Mouse (Mus musculus) ovary, postnatal 10 days (tissue): Measurements from ENCODE around the gene Vav3.

Source experiments
- DNase-seq: peaks from one replicate; pipeline ENCODE4 v3.0.0; 2022; ENCODE audit warnings: low spot score

Vav3 gene

GRCm38 (mm10) chr3:109690566-109690965 lies 350.1 kb downstream of the Vav3 start:
- DNase-seq = no peak

GRCm38 (mm10) chr3:109692613-109693012 lies 352.2 kb downstream of the Vav3 start:
- no peak for DNase-seq

- no peak for DNase-seq
Observed at GRCm38 (mm10) chr3:109701301-109701700, 360.8 kb downstream of the Vav3 start.

GRCm38 (mm10) chr3:109707786-109708460 lies 367.5 kb downstream of the Vav3 start:
- no peak for DNase-seq

DNA sequence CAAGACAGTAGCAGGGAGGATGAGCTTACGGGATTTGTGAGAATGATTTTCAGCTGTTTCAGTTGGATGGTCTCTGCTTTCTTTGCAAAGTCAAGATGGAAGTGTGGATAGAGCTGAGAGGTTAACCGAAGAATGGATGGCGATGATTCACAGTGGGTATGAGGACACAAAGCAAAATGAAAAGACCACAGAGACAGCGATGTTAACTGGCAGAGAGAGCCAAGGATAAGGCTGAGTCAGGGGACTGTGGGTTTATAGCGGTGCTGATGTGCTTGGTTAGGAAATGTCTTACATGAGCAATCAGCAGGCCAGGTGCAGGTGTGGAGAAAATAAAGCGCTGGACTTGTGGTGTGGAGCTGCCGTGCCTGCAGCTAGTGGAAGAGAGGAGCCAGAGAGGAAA lies 371.3 kb downstream of the Vav3 start:
- no peak for DNase-seq

DNA sequence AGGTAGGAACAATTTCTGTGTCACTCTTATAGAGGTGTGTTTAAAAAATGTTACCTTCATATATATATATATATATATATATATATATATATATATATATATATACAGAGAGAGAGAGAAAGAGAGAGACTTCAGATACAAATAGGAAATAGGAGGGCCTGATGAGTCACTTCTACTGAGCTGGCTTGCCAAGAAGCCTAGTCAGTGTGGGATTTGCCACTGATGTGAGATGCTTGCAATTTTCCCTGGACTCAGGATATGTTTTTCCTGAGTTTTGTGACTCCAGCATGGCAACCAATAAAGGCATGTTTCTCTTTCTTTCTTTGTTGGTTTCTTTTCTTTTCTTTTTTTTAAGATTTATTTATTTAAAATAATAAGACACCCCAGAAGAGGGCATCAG lies 374.0 kb downstream of the Vav3 start:
- no peak for DNase-seq

- DNase-seq = no peak
Observed at GRCm38 (mm10) chr3:109721753-109722152, 381.3 kb downstream of the Vav3 start.

- DNase-seq = no peak
Observed at GRCm38 (mm10) chr3:109726776-109727175, 386.3 kb downstream of the Vav3 start.

- no peak for DNase-seq
Observed at GRCm38 (mm10) chr3:109731592-109732230, 391.3 kb downstream of the Vav3 start.

DNA sequence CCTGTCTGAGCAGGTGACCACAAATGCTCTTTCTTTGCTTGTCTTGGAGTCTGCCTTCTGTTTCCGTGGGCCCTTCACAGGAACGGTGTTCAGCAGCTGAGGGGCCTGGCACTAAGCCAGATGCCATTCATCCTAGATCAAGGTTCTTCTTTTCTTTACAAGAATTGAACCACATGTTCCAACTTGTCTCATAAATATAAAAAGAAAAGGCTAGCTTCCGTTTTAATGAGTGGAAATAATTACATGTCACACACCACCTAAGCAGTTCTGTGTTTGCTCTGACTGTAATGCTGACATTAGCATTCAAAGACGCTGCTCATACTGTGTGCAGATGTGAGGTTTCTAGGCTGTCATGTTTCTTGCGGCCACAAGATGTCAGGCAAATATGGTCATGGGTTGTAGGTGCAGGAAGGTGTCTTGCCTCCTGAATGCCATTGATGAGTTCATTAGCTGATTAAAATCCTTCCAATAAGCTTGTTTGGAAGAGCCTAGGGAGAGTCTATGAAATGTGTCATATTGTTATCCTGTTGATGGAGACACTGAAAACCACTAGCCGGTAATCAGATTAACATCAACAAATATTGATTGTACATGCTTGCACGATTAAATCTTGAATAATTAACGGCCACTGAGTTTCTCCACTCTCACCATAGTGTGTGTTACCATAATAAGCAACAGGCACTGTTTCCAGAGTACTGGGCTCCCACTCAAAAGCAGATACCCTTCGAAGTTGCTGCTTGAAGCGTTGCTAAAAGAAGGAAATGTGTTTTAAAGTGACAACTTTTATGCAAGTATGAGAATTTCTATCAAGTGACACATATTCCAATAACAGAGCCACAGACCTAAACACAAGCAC lies 392.1 kb downstream of the Vav3 start:
- DNase-seq = no peak
